Mouse (Mus musculus): Measurements from ENCODE around the gene Rcor3.

DNA sequence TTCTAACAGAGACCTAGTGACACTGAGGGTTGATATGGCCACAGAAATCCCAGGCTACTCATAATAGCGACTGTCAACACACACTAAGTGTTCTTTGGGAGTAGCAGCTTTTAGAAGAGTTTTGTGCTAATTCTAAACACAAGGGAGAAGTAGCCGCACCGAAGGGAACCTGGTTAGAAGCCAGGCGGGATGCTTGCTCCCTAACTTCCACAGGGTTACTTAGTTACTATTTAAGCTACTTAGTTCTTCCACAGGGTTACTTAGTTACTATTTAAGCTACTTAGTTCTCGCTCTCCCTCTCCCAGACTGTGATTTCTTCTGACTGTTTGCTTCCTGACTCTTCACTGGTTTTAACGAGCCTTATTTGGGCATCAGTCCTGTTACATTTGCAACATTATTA lies 34.7 kb downstream of the Rcor3 start:
- no peak for TF ChIP-seq TAL1 (IDR thresholded peaks at IDR 0.05; ENCODE audit: low read length)
- no peak for TF ChIP-seq GATA1 (IDR thresholded peaks at IDR 0.05; ENCODE audit: low read length)
